Mouse (Mus musculus) lung, adult 2 months (tissue): ENCODE results near the gene Rnf167. TPM values are rescaled to one million over a fixed set of nuclear protein-coding genes. Genes with fewer than 3 reads are reported as not detected.
A peak's percentile ranks its signal among the peaks of the same experiment; 100 is the strongest.

ENCODE experiments used
- DNase-seq: peaks from one replicate; pipeline ENCODE4 v3.0.0; 2022
- H3K4me1 ChIP-seq: fragments of 200-500 bp; 2 replicates; pipeline ENCODE4 v1.6.1; 2011; ENCODE audit warnings: low read length; ENCODE audit not compliant: control insufficient read depth, insufficient read depth
- H3K4me3 ChIP-seq: fragments of 200-500 bp; replicated peaks from 2 replicates; pipeline ENCODE3; 2011; ENCODE audit warnings: low read depth, mild to moderate bottlenecking, control low read depth, low read length; ENCODE audit errors: extremely low read depth
- CTCF ChIP-seq: fragments of 200-500 bp; IDR thresholded peaks from 2 replicates; pipeline ENCODE4 v1.5.1; 2011; ENCODE audit warnings: mild to moderate bottlenecking, low read length, control low read depth; ENCODE audit not compliant: insufficient read depth
- POLR2A ChIP-seq: fragments of 200-500 bp; IDR thresholded peaks from 2 replicates; pipeline ENCODE4 v1.6.1; 2011; ENCODE audit warnings: low read depth, mild to moderate bottlenecking, control low read depth, low read length, borderline replicate concordance; ENCODE audit errors: extremely low read depth
- WGBS: fragments of 180-500 bp; shearing (Covaris S2); methylation state at CpG from one replicate; pipeline ENCODE4 v1.1.7; 2018; 5-methylcytosine and 5-hydroxymethylcytosine counted together
- polyA plus RNA-seq: library from polyadenylated mRNA; depleted of rRNA; stranded (reverse); fragments of >200 nt; gene quantifications from 2 replicates; pipeline ENCODE4 v1.2.3, GENCODE M21; 2012

The Rnf167 gene
- polyA plus RNA-seq, 1 experiment: 146 TPM

GRCm38 (mm10) chr11:70654198-70654922 lies 7.3 kb downstream of the Rnf167 start, which contains the start of gene Pfn1:
TSS of gene Pfn1 (minus strand) at chr11:70654644.
- H3K4me1 ChIP-seq: peaks cover 24% of the 10 kb centered on the region
- peak within 1 kb of the TSS; percentile 93 for H3K4me3 ChIP-seq
- WGBS: under 1% methylated on average over 60 of the region's 61 CpGs
- TF ChIP-seq POLR2A (peak; percentile 89), CTCF (no peak)
- peak; percentile 70 for DNase-seq

- H3K4me1 ChIP-seq: peaks cover 23% of the 10 kb centered on the region
- under 1% methylated on average over 48 of the region's 48 CpGs for WGBS
- peak; percentile 84 for DNase-seq
- peak overlapping the region; percentile 66 for H3K4me3 ChIP-seq
- no peak for TF ChIP-seq CTCF
- TF ChIP-seq POLR2A: peak; percentile 67; the same call in 1 of the 2 replicates
These were observed 8.0 kb downstream of the Rnf167 start for GRCm38 (mm10) chr11:70654923-70655570.

GRCm38 (mm10) chr11:70655571-70656455 lies 8.8 kb downstream of the Rnf167 start:
- peak; percentile 79 for DNase-seq
- Histone ChIP-seq H3K4me1 (peaks cover 21% of the 10 kb centered on the region), H3K4me3 (peak overlapping the region; percentile 66)
- TF ChIP-seq POLR2A: no peak
- no peak for TF ChIP-seq CTCF
- WGBS: 3% methylated on average over 59 of the region's 61 CpGs

GRCm38 (mm10) chr11:70656456-70656927 lies 9.5 kb downstream of the Rnf167 start:
- 38% methylated on average over 16 of the region's 16 CpGs for WGBS
- Histone ChIP-seq H3K4me3 (peak overlapping the region; percentile 61), H3K4me1 (peaks cover 18% of the 10 kb centered on the region)
- DNase-seq: no peak
- no peak for TF ChIP-seq POLR2A
- no peak for TF ChIP-seq CTCF

GRCm38 (mm10) chr11:70656964-70657363 lies 9.9 kb downstream of the Rnf167 start, which contains the start of gene Eno3:
TSS of gene Eno3 (plus strand) at chr11:70657202.
- TF ChIP-seq CTCF (no peak), POLR2A (no peak)
- WGBS: 50% methylated on average over 3 of the region's 3 CpGs
- Histone ChIP-seq H3K4me3 (peak within 1 kb of the TSS; percentile 61), H3K4me1 (peaks cover 17% of the 10 kb centered on the region)
- no peak for DNase-seq

- no peak overlapping the region for H3K4me3 ChIP-seq
- no peak for DNase-seq
- WGBS: 50% methylated on average over 6 of the region's 6 CpGs
- TF ChIP-seq CTCF: no peak
- TF ChIP-seq POLR2A: no peak
- H3K4me1 ChIP-seq: peaks cover 13% of the 10 kb centered on the region
These were observed 10.5 kb downstream of the Rnf167 start for GRCm38 (mm10) chr11:70657573-70657972.

GRCm38 (mm10) chr11:70657991-70658390 lies 11.0 kb downstream of the Rnf167 start:
- DNase-seq: no peak
- H3K4me1 ChIP-seq: peaks cover 9% of the 10 kb centered on the region
- no peak overlapping the region for H3K4me3 ChIP-seq
- TF ChIP-seq POLR2A (no peak), CTCF (no peak)
- WGBS: 68% methylated on average over 9 of the region's 9 CpGs

GRCm38 (mm10) chr11:70658521-70658920 lies 11.5 kb downstream of the Rnf167 start:
- 65% methylated on average over 5 of the region's 5 CpGs for WGBS
- no peak for DNase-seq
- TF ChIP-seq CTCF (no peak), POLR2A (no peak)
- Histone ChIP-seq H3K4me1 (peaks cover 9% of the 10 kb centered on the region; the same call in 1 of the 2 replicates), H3K4me3 (no peak overlapping the region)

GRCm38 (mm10) chr11:70658942-70659341 lies 11.9 kb downstream of the Rnf167 start:
- peaks cover 9% of the 10 kb centered on the region; the same call in 1 of the 2 replicates for H3K4me1 ChIP-seq
- no peak for TF ChIP-seq POLR2A
- no peak for TF ChIP-seq CTCF
- 67% methylated on average over 8 of the region's 8 CpGs for WGBS
- DNase-seq: no peak
- no peak overlapping the region for H3K4me3 ChIP-seq
